Mouse (Mus musculus): ENCODE data around the gene Pold4.

- TF ChIP-seq CTCF (conservative IDR thresholded peaks at IDR 0.05; ENCODE audit: low read length) (no peak), NANOG (IDR thresholded peaks at IDR 0.05; ENCODE audit: borderline replicate concordance, low read length) (no peak)
These were observed 13.4 kb upstream of the Pold4 start for GRCm38 (mm10) chr19:4218293-4218692.
